Mouse (Mus musculus) kidney, embryonic 16.5 days (tissue): Measurements from ENCODE around the gene St6galnac3. TPM values are rescaled to one million over a fixed set of nuclear protein-coding genes. Genes with fewer than 3 reads are reported as not detected.
"Not testable (repeated sequence)": the region's sequence is repeated elsewhere in the genome, so short reads cannot be mapped to it uniquely, and the experiment has no call there.

Experiments
- ATAC-seq: fragments of 200-750 bp; cut with Nextera tagmentation; 2 replicates; pipeline ENCODE4 v1.8.0; 2017; ENCODE audit warnings: moderate TSS enrichment; ENCODE audit not compliant: low FRiP score, low TSS enrichment
- H3K27ac ChIP-seq: fragments of 300-500 bp; sonication (generic); 2 replicates; pipeline ENCODE4 v1.5.1; 2014; ENCODE audit warnings: low read length
- H3K27me3 ChIP-seq: fragments of 300-500 bp; sonication (generic); 2 replicates; pipeline ENCODE4 v1.6.1; 2014; ENCODE audit warnings: low read length, control low read depth, mixed read lengths; ENCODE audit not compliant: insufficient read depth
- H3K36me3 ChIP-seq: fragments of 300-500 bp; sonication (generic); 2 replicates; pipeline ENCODE4 v1.6.1; 2014; ENCODE audit warnings: low read length, control low read depth, mixed read lengths; ENCODE audit not compliant: insufficient read depth
- H3K4me1 ChIP-seq: fragments of 300-500 bp; sonication (generic); 2 replicates; pipeline ENCODE4 v1.6.1; 2014; ENCODE audit warnings: low read length, control low read depth, mixed read lengths; ENCODE audit not compliant: insufficient read depth
- H3K4me2 ChIP-seq: fragments of 300-500 bp; sonication (generic); replicated peaks from 2 replicates; pipeline ENCODE4 v1.6.1; 2014; ENCODE audit warnings: low read depth, low read length
- H3K4me3 ChIP-seq: fragments of 300-500 bp; sonication (generic); 2 replicates; pipeline ENCODE4 v1.5.1; 2014; ENCODE audit warnings: mild to moderate bottlenecking, low read length
- H3K9ac ChIP-seq: fragments of 300-500 bp; sonication (generic); replicated peaks from 2 replicates; pipeline ENCODE4 v1.6.1; 2014; ENCODE audit warnings: low read length
- H3K9me3 ChIP-seq: fragments of 300-500 bp; sonication (generic); 2 replicates; pipeline ENCODE4 v1.6.1; 2016; ENCODE audit warnings: low read length, control low read depth
- WGBS: fragments of 180-500 bp; shearing (Covaris S2); extraction: QIAGEN DNeasy Blood & Tissue Kit; methylation state at CpG from one replicate; pipeline ENCODE4 v1.1.7; 2014; 5-methylcytosine and 5-hydroxymethylcytosine counted together
- polyA plus RNA-seq: library from polyadenylated mRNA; unstranded; fragments of >200 nt; fragmentation: Nextera tagmentation; extraction: Ambion mirVana; gene quantifications from 2 replicates; pipeline ENCODE4 v1.2.1, GENCODE M21; 2015

The St6galnac3 gene
- polyA plus RNA-seq, 1 experiment from 2014 or later = 75.8 TPM

DNA sequence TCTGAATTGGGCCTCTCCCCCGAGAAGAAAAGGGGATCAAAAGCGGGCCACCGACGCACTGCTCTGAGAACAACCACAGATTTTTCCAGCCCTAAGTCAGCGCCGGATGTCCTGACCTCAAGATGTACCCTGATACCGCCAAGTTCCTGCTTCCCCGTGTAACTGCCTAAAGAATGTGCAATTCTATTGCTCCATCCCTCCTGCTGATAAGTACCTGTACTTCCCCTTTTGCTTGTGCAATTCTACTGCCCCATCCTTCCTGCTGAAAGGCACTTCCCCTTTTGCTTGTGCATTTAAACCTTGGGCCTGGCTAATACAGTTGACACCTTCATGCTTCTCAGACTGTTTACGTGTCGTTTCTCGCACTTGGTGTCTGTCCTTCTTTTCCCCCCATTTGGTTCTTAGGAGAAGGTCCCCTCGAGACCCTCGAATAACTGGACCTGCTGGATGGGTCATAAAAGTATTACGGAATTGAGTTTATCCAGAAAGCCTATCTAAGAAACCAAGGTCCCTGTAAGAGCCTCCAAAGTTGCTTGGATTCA, 30.9 kb upstream of the St6galnac3 start:
- not testable (repeated sequence) for H3K4me2 ChIP-seq, ATAC-seq, H3K4me1 ChIP-seq, H3K9me3 ChIP-seq, H3K4me3 ChIP-seq, H3K27me3 ChIP-seq, H3K9ac ChIP-seq, H3K27ac ChIP-seq, H3K36me3 ChIP-seq
- WGBS = 56% methylated on average over 14 of the region's 14 CpGs

DNA sequence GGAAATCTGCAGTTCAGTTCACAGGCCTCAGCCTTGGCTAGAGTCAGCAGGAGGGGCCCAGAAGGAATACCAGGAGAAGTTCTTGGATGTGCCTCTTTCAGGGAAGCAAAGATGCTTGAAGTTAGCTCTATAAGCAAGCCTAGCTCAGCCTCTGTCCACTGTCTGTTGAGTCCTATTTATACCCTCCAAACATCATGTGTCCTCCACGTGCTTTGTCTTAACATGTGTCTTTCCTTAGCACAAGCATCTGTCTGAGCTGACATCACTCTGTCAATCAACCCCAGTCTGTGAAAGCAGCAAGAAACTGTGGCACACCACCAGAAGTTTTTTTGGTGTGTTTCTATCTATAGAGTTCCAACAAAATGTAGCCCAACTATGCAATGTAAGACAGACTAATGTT, 26.5 kb upstream of the St6galnac3 start:
- 54% methylated on average over 1 of the region's 1 CpGs for WGBS
- Histone ChIP-seq H3K27ac (no peak overlapping the region), H3K4me2 (no peak overlapping the region), H3K9ac (no peak overlapping the region), H3K4me3 (no peak overlapping the region), H3K27me3 (no peaks in the 10 kb centered on the region), H3K9me3 (no peaks in the 10 kb centered on the region), H3K36me3 (no peaks in the 10 kb centered on the region), H3K4me1 (no peaks in the 10 kb centered on the region)
- no peak for ATAC-seq

- Histone ChIP-seq H3K4me1 (no peaks in the 10 kb centered on the region), H3K4me3 (no peak overlapping the region), H3K4me2 (no peak overlapping the region), H3K27ac (no peak overlapping the region), H3K9ac (no peak overlapping the region), H3K27me3 (no peaks in the 10 kb centered on the region), H3K36me3 (no peaks in the 10 kb centered on the region), H3K9me3 (no peaks in the 10 kb centered on the region)
- ATAC-seq = no peak
- WGBS = 83% methylated on average over 6 of the region's 6 CpGs
Observed at GRCm38 (mm10) chr3:153749359-153749758, 24.4 kb upstream of the St6galnac3 start.

- Histone ChIP-seq H3K36me3 (no peaks in the 10 kb centered on the region), H3K4me2 (no peak overlapping the region), H3K4me3 (no peak overlapping the region), H3K4me1 (no peaks in the 10 kb centered on the region), H3K27me3 (no peaks in the 10 kb centered on the region), H3K27ac (no peak overlapping the region), H3K9ac (no peak overlapping the region), H3K9me3 (no peaks in the 10 kb centered on the region)
- 87% methylated on average over 3 of the region's 3 CpGs for WGBS
- no peak for ATAC-seq
Observed at GRCm38 (mm10) chr3:153748293-153748692, 23.3 kb upstream of the St6galnac3 start.

GRCm38 (mm10) chr3:153745099-153745498, 20.1 kb upstream of the St6galnac3 start:
- 66% methylated on average over 3 of the region's 3 CpGs for WGBS
- Histone ChIP-seq H3K4me2 (no peak overlapping the region), H3K9ac (no peak overlapping the region), H3K4me3 (no peak overlapping the region), H3K4me1 (no peaks in the 10 kb centered on the region), H3K36me3 (no peaks in the 10 kb centered on the region), H3K27me3 (no peaks in the 10 kb centered on the region), H3K9me3 (no peaks in the 10 kb centered on the region), H3K27ac (no peak overlapping the region)
- no peak for ATAC-seq

DNA sequence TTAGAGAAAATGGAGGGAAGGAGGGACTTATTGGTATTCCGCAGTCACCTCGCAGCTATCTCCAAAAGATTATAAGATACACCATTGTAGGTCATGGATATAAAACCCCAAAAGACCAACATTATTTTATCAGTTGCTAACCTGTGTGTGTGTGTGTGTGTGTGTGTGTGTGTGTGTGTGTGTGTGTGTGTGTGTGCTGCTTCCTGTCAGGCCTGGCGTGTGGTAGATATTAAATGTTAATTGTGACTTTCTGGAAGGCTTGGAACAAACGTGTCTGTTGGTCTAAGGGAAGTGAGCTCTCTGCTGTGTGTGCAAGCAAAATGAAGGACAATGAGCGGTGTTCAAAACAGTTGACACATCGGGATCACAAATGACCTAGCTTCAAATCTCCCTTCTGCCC, 19.5 kb upstream of the St6galnac3 start:
- Histone ChIP-seq H3K4me1 (no peaks in the 10 kb centered on the region), H3K9ac (no peak overlapping the region), H3K27me3 (no peaks in the 10 kb centered on the region), H3K27ac (no peak overlapping the region), H3K9me3 (no peaks in the 10 kb centered on the region), H3K4me2 (no peak overlapping the region), H3K4me3 (no peak overlapping the region), H3K36me3 (no peaks in the 10 kb centered on the region)
- 81% methylated on average over 6 of the region's 6 CpGs for WGBS
- no peak for ATAC-seq

- Histone ChIP-seq H3K9ac (no peak overlapping the region), H3K4me3 (no peak overlapping the region), H3K4me2 (no peak overlapping the region), H3K36me3 (no peaks in the 10 kb centered on the region), H3K9me3 (no peaks in the 10 kb centered on the region), H3K27ac (no peak overlapping the region), H3K27me3 (no peaks in the 10 kb centered on the region), H3K4me1 (0 out of 2 replicates have a peak, but pooled peaks cover 4% of the 10 kb centered on the region)
- ATAC-seq = no peak
- 82% methylated on average over 7 of the region's 7 CpGs for WGBS
Observed at GRCm38 (mm10) chr3:153741800-153742199, 16.8 kb upstream of the St6galnac3 start.

DNA sequence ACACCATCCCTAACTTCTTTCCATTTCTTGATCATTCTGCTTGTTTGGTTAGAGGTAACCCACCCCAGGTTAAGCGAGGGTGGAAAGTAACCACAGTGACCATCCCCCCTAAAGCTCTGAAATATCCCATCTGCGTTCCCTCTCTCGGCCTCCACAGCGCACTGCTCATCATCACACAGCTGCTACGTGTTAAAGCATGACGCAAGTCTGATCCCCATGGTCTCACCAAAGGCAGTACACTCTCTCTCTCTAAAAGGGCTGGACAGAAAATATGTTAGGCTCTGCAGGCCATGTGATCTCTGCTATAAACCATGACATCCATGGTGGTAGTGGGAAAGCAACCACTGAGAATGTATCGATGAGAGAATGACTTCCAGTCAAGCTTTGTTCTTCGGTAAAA, 14.4 kb upstream of the St6galnac3 start:
- Histone ChIP-seq H3K9me3 (no peaks in the 10 kb centered on the region), H3K9ac (no peak overlapping the region), H3K36me3 (no peaks in the 10 kb centered on the region), H3K4me3 (no peak overlapping the region), H3K27ac (0 out of 2 replicates have a peak overlapping the region, but pooled peaks have one; percentile 0), H3K4me1 (0 out of 2 replicates have a peak, but pooled peaks cover 8% of the 10 kb centered on the region), H3K4me2 (no peak overlapping the region), H3K27me3 (no peaks in the 10 kb centered on the region)
- ATAC-seq = peak; percentile 84
- whole genome bisulfite sequencing = 74% methylated on average over 8 of the region's 8 CpGs

DNA sequence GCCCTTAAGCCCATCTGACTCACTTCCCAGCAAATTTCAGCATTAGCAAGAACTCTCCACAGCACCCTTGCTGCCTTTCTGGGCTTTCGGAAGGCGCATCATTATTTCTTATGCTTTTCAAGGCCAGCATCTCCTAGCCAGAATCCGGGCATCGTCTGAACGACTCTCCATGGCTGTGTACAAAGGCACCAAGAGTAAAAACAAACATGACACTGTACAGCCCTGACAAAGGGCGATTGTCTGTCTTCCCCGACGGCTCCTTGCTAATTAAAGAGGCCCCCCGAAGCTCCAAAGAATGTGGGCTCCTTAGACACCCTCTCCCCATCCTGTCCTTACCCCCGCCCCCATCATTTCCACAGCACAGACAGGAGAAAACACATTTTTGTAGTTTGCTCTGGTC, 13.4 kb upstream of the St6galnac3 start:
- no peaks in the 10 kb centered on the region for H3K36me3 ChIP-seq
- ATAC-seq = no peak
- H3K4me3 ChIP-seq = no peak overlapping the region
- H3K4me1 ChIP-seq = 0 out of 2 replicates have a peak, but pooled peaks cover 8% of the 10 kb centered on the region
- no peaks in the 10 kb centered on the region for H3K9me3 ChIP-seq
- no peak overlapping the region for H3K9ac ChIP-seq
- 38% methylated on average over 10 of the region's 10 CpGs for WGBS
- no peak overlapping the region for H3K27ac ChIP-seq
- H3K4me2 ChIP-seq = no peak overlapping the region
- H3K27me3 ChIP-seq = no peaks in the 10 kb centered on the region

- no peak for ATAC-seq
- 80% methylated on average over 16 of the region's 16 CpGs for WGBS
- no peaks in the 10 kb centered on the region for H3K9me3 ChIP-seq
Observed at GRCm38 (mm10) chr3:153736756-153737280, 11.8 kb upstream of the St6galnac3 start.

More at GRCm38 (mm10) chr3:153736756-153737280, 11.8 kb upstream of the St6galnac3 start:
- no peak overlapping the region for H3K4me2 ChIP-seq
- peaks cover 16% of the 10 kb centered on the region for H3K4me1 ChIP-seq
- H3K27me3 ChIP-seq = no peaks in the 10 kb centered on the region
- no peak overlapping the region for H3K27ac ChIP-seq
- H3K4me3 ChIP-seq = no peak overlapping the region
- no peaks in the 10 kb centered on the region for H3K36me3 ChIP-seq
- H3K9ac ChIP-seq = no peak overlapping the region
